Mouse (Mus musculus) kidney, adult 10 weeks (tissue): ENCODE measurements around the gene Ctsk. TPM values are rescaled to one million over a fixed set of nuclear protein-coding genes. Genes with fewer than 3 reads are reported as not detected.

Experiments used
- polyA plus RNA-seq: library from polyadenylated mRNA; stranded (reverse); fragments of 350-450 nt; fragmentation: Illumina TruSeq; extraction: RNeasy Lipid Tissue Mini Kit (QIAGEN cat#74804); gene quantifications from one replicate; pipeline ENCODE4 v1.2.3, GENCODE M21; 2014; ENCODE audit warnings: low read depth, low replicate concordance

The Ctsk gene
- 2.9 TPM for polyA plus RNA-seq

GRCm38 (mm10) chr3:95499024-95499423, at the start of gene Ctsk:
Gene Ctsk (plus strand): TSS chr3:95499256.

GRCm38 (mm10) chr3:95526622-95527211, 27.7 kb downstream of the Ctsk start, which contains the start of gene Ctss:
Gene Ctss (plus strand): TSS chr3:95526786.

Other genes starting within 250 kb of the Ctsk start
- gene Bnipl, start 248.1 kb upstream of the Ctsk start, polyA plus RNA-seq, result not detected
- 128 TPM for gene Mindy1, start 217.9 kb upstream of the Ctsk start, polyA plus RNA-seq
- 11.0 TPM for gene Prune1, start 217.2 kb upstream of the Ctsk start, polyA plus RNA-seq
- gene Anxa9, start 192.1 kb upstream of the Ctsk start, polyA plus RNA-seq, result 1.9 TPM
- 217 TPM for gene Cers2, start 184.5 kb upstream of the Ctsk start, polyA plus RNA-seq
- gene Setdb1, start 142.1 kb upstream of the Ctsk start, polyA plus RNA-seq, result 13.2 TPM
- not detected for gene 4930558C23Rik, start 96.4 kb upstream of the Ctsk start, polyA plus RNA-seq
- gene Arnt, start 64.9 kb upstream of the Ctsk start, polyA plus RNA-seq, result 32.3 TPM
- gene Ctss, start 27.5 kb downstream of the Ctsk start, polyA plus RNA-seq, result 27.9 TPM
- gene Hormad1, start 60.4 kb downstream of the Ctsk start, polyA plus RNA-seq, result not detected
- 68.9 TPM for gene Golph3l, start 89.7 kb downstream of the Ctsk start, polyA plus RNA-seq
- gene Ensa, start 125.7 kb downstream of the Ctsk start, polyA plus RNA-seq, result 43.8 TPM
- gene Mcl1, start 159.5 kb downstream of the Ctsk start, polyA plus RNA-seq, result 200 TPM
- 0.28 TPM for gene Adamtsl4, start 188.7 kb downstream of the Ctsk start, polyA plus RNA-seq
- gene Ecm1, start 240.3 kb downstream of the Ctsk start, polyA plus RNA-seq, result 7.1 TPM